Mouse (Mus musculus) lung, adult 10 weeks (tissue): ENCODE data around the gene Fbxl8. TPM values are rescaled to one million over a fixed set of nuclear protein-coding genes. Genes with fewer than 3 reads are reported as not detected.

Source experiments
- polyA plus RNA-seq: library from polyadenylated mRNA; stranded (reverse); fragments of 350-450 nt; fragmentation: Illumina TruSeq; extraction: RNeasy Lipid Tissue Mini Kit (QIAGEN cat#74804); gene quantifications from one replicate; pipeline ENCODE4 v1.2.3, GENCODE M21; 2014; ENCODE audit warnings: low read depth, low replicate concordance; ENCODE audit not compliant: insufficient read depth

The Fbxl8 gene
- 4.6 TPM for polyA plus RNA-seq

GRCm38 (mm10) chr8:105264024-105264982, at the start of gene Fbxl8, which contains the start of gene Tradd:
Gene Fbxl8, plus strand, starts transcription at chr8:105264648.
Gene Tradd, minus strand, starts transcription at chr8:105264609.

GRCm38 (mm10) chr8:105224413-105225271, 39.8 kb upstream of the Fbxl8 start, which contains the start of gene D230025D16Rik:
Gene D230025D16Rik, plus strand, starts transcription at chr8:105225145.

GRCm38 (mm10) chr8:105254966-105255350, 9.5 kb upstream of the Fbxl8 start, which contains the start of gene B3gnt9:
Gene B3gnt9, minus strand, starts transcription at chr8:105255153.

GRCm38 (mm10) chr8:105269461-105269947, 5.1 kb downstream of the Fbxl8 start, which contains the start of gene Hsf4:
Gene Hsf4, plus strand, starts transcription at chr8:105269801.

GRCm38 (mm10) chr8:105275840-105276239, 11.4 kb downstream of the Fbxl8 start, which contains the start of gene Nol3:
Gene Nol3, plus strand, starts transcription at chr8:105276140.

GRCm38 (mm10) chr8:105289805-105290460, 25.5 kb downstream of the Fbxl8 start, which contains the start of gene 4931428F04Rik:
Gene 4931428F04Rik, minus strand, starts transcription at chr8:105289864.

GRCm38 (mm10) chr8:105295895-105296573, 31.6 kb downstream of the Fbxl8 start, which contains the start of gene Exoc3l:
Gene Exoc3l, minus strand, starts transcription at chr8:105296101.

GRCm38 (mm10) chr8:105297511-105298192, 33.2 kb downstream of the Fbxl8 start, which contains the start of gene E2f4:
Gene E2f4, plus strand, starts transcription at chr8:105297663.

GRCm38 (mm10) chr8:105305211-105306145, 41.0 kb downstream of the Fbxl8 start, which contains the start of gene Elmo3:
Gene Elmo3, plus strand, starts transcription at chr8:105305601.

Other genes starting within 250 kb of the Fbxl8 start
- gene Ces3a, start 216.0 kb upstream of the Fbxl8 start, polyA plus RNA-seq = not detected
- gene Ces3b, start 180.9 kb upstream of the Fbxl8 start, polyA plus RNA-seq = not detected
- not detected for gene Ces4a, start 132.8 kb upstream of the Fbxl8 start, polyA plus RNA-seq
- 23.6 TPM for gene Cbfb, start 94.0 kb upstream of the Fbxl8 start, polyA plus RNA-seq
- 38.2 TPM for gene D230025D16Rik, start 39.5 kb upstream of the Fbxl8 start, polyA plus RNA-seq
- 8.7 TPM for gene B3gnt9, start 9.5 kb upstream of the Fbxl8 start, polyA plus RNA-seq
- gene Tradd, start within 50 bp of the Fbxl8 start, polyA plus RNA-seq = 16.5 TPM
- 7.8 TPM for gene Hsf4, start 5.2 kb downstream of the Fbxl8 start, polyA plus RNA-seq
- 8.8 TPM for gene Nol3, start 11.5 kb downstream of the Fbxl8 start, polyA plus RNA-seq
- gene 4931428F04Rik, start 25.2 kb downstream of the Fbxl8 start, polyA plus RNA-seq = 1.3 TPM
- gene Exoc3l, start 31.5 kb downstream of the Fbxl8 start, polyA plus RNA-seq = 11.1 TPM
- 36.6 TPM for gene E2f4, start 33.0 kb downstream of the Fbxl8 start, polyA plus RNA-seq
- gene Elmo3, start 41.0 kb downstream of the Fbxl8 start, polyA plus RNA-seq = 14.7 TPM
- 1.3 TPM for gene Lrrc29, start 61.6 kb downstream of the Fbxl8 start, polyA plus RNA-seq
- gene Tmem208, start 61.7 kb downstream of the Fbxl8 start, polyA plus RNA-seq = 113 TPM
- gene Fhod1, start 83.3 kb downstream of the Fbxl8 start, polyA plus RNA-seq = 28.9 TPM
- 1.9 TPM for gene Slc9a5, start 84.2 kb downstream of the Fbxl8 start, polyA plus RNA-seq
- 0.29 TPM for gene Plekhg4, start 108.6 kb downstream of the Fbxl8 start, polyA plus RNA-seq
- gene Kctd19, start 148.9 kb downstream of the Fbxl8 start, polyA plus RNA-seq = 0.21 TPM
- gene Lrrc36, start 148.9 kb downstream of the Fbxl8 start, polyA plus RNA-seq = 6.2 TPM
- 588 TPM for gene Tppp3, start 206.9 kb downstream of the Fbxl8 start, polyA plus RNA-seq
- 33.8 TPM for gene Zdhhc1, start 232.3 kb downstream of the Fbxl8 start, polyA plus RNA-seq